Mouse (Mus musculus) limb, embryonic 12.5 days (tissue): ENCODE data around the gene Rasal2. TPM values are rescaled to one million over a fixed set of nuclear protein-coding genes. Genes with fewer than 3 reads are reported as not detected.

Source experiments
- ATAC-seq: fragments of 200-750 bp; cut with Nextera tagmentation; 2 replicates; pipeline ENCODE4 v1.8.0; 2017; ENCODE audit warnings: low read depth, moderate TSS enrichment; ENCODE audit not compliant: insufficient number of reproducible peaks, insufficient read depth, low FRiP score, low TSS enrichment
- H3K27ac ChIP-seq: fragments of 300-500 bp; sonication (generic); 2 replicates; pipeline ENCODE4 v1.5.1; 2016; ENCODE audit warnings: mild to moderate bottlenecking, moderate library complexity
- H3K27me3 ChIP-seq: fragments of 300-500 bp; sonication (generic); 2 replicates; pipeline ENCODE4 v1.6.1; 2016; ENCODE audit warnings: mild to moderate bottlenecking, moderate library complexity
- H3K36me3 ChIP-seq: fragments of 300-500 bp; sonication (generic); 2 replicates; pipeline ENCODE4 v1.6.1; 2016; ENCODE audit warnings: mild to moderate bottlenecking, moderate library complexity
- H3K4me1 ChIP-seq: fragments of 300-500 bp; sonication (generic); replicated peaks from 2 replicates; pipeline ENCODE4 v1.6.1; 2016
- H3K4me2 ChIP-seq: fragments of 300-500 bp; sonication (generic); 2 replicates; pipeline ENCODE4 v1.6.1; 2016; ENCODE audit warnings: mild to moderate bottlenecking, moderate library complexity
- H3K4me3 ChIP-seq: fragments of 300-500 bp; sonication (generic); replicated peaks from 2 replicates; pipeline ENCODE4 v1.5.1; 2016; ENCODE audit warnings: mild to moderate bottlenecking
- H3K9ac ChIP-seq: fragments of 300-500 bp; sonication (generic); replicated peaks from 2 replicates; pipeline ENCODE4 v1.6.1; 2016; ENCODE audit warnings: mild to moderate bottlenecking, moderate library complexity
- H3K9me3 ChIP-seq: fragments of 300-500 bp; sonication (generic); 2 replicates; pipeline ENCODE4 v1.6.1; 2016; ENCODE audit warnings: mild to moderate bottlenecking, moderate library complexity
- WGBS: fragments of 180-500 bp; shearing (Covaris S2); methylation state at CpG from one replicate; pipeline ENCODE4 v1.1.7; 2016; 5-methylcytosine and 5-hydroxymethylcytosine counted together
- polyA plus RNA-seq: library from polyadenylated mRNA; unstranded; fragments of >200 nt; fragmentation: Nextera tagmentation; extraction: Ambion mirVana; gene quantifications from 2 replicates; pipeline ENCODE4 v1.2.1, GENCODE M21; 2016

Gene Rasal2
- polyA plus RNA-seq, 1 experiment from 2014 or later, result 11.6 TPM

DNA sequence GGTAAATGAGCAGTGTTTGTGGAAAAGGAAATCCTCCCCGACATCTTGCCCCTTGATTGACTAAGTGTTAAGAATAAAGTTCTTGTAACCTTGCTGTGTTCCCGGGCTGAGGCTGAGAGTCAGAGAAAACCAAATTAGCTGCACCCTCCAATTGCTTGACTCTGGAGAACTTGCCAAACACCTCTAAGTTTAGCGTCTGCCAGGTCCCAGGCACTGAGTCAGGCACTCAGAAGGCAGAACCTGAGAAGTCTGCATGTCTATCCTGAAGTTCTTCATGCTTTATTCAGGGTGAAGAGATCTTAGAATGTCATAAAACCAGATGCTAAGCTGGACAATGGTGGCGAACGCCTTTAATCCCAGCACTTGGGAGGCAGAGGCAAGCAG lies 36.4 kb upstream of the Rasal2 start:
- Histone ChIP-seq H3K9me3 (no peaks in the 10 kb centered on the region), H3K4me2 (no peak overlapping the region), H3K4me3 (no peak overlapping the region), H3K27me3 (peaks cover 30% of the 10 kb centered on the region), H3K27ac (0 out of 2 replicates have a peak overlapping the region, but pooled peaks have one; percentile 7), H3K36me3 (no peaks in the 10 kb centered on the region), H3K4me1 (peaks cover 37% of the 10 kb centered on the region), H3K9ac (no peak overlapping the region)
- ATAC-seq, result no peak
- 54% methylated on average over 5 of the region's 5 CpGs for WGBS

DNA sequence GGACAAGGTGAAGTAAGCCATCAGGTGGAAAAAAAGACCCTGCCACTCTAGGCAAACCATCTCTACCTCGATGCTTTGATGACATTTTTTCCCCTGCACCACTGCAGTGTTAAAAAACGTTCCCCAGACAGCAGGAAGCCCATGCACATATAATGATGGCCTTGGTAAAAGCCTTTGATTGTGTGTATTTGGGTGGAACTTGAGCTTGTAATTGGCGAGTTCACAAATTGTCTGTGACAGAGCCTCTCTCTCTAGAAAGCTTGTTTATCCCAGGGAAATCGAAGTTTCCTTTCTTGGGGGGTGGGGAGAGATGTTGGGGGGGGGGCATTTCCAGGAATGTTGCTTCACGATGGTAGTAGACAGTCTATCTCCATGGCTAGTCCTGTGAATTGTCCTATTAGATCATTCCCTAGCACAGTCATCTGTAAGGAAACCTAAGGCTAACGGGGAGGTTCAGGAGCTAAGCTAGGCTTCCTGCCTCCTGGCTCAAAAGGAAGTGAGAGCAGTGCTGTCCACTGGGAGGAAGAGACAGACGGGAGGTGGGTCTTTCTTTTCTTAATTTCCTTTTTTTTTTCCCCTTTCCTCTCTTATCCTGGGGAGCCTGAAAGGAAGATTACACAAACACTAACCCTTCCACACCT lies 35.9 kb upstream of the Rasal2 start:
- Histone ChIP-seq H3K9me3 (no peaks in the 10 kb centered on the region), H3K36me3 (no peaks in the 10 kb centered on the region), H3K27ac (no peak overlapping the region), H3K4me1 (peaks cover 41% of the 10 kb centered on the region), H3K4me2 (no peak overlapping the region), H3K9ac (no peak overlapping the region), H3K27me3 (peaks cover 33% of the 10 kb centered on the region), H3K4me3 (no peak overlapping the region)
- 15% methylated on average over 7 of the region's 7 CpGs for WGBS
- ATAC-seq, result no peak

DNA sequence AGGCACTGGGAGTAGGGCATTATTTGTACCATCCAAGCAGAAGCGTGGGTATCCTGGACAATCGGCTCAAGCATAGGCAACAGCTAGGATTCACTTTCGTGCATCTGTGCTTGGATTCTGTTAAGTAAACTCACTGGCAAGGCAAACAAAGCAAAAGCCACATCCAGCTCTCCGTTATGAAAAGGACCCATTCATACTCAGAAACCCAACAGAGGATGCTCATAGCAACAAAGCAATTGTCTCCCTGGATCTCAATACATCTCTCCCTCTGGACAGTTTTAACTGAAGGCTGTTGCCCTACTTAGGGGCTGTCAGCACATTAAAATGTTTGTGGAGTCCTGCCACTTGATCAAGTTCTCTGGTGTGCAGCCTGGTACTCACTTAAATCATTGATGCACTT lies 34.7 kb upstream of the Rasal2 start:
- peaks cover 33% of the 10 kb centered on the region for H3K27me3 ChIP-seq
- H3K36me3 ChIP-seq, result no peaks in the 10 kb centered on the region
- H3K27ac ChIP-seq, result no peak overlapping the region
- WGBS, result 84% methylated on average over 4 of the region's 4 CpGs
- no peak overlapping the region for H3K4me2 ChIP-seq
- peaks cover 39% of the 10 kb centered on the region for H3K4me1 ChIP-seq
- H3K9me3 ChIP-seq, result no peaks in the 10 kb centered on the region
- no peak for ATAC-seq
- no peak overlapping the region for H3K4me3 ChIP-seq
- H3K9ac ChIP-seq, result no peak overlapping the region

DNA sequence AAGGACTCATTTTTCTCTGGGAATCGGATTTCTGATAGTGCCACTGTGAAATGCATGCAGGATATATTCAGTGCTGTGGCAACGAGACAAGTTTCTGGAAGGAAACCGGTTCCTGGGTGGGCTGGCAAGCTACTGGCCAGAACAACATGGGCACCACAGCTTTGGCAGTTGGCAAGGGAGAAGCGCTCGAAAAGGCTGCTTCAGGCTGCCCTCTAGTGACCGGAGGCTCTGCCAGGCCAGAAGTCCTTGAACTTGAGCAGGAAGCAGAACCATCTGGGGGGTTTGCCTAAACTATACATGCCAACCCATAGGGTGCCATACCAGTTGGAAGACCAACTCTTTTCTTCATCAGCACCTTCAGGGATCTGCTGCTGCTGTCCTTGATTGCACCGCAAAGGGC lies 33.9 kb upstream of the Rasal2 start:
- Histone ChIP-seq H3K4me3 (no peak overlapping the region), H3K36me3 (no peaks in the 10 kb centered on the region), H3K9me3 (no peaks in the 10 kb centered on the region), H3K9ac (no peak overlapping the region), H3K27me3 (peaks cover 33% of the 10 kb centered on the region), H3K4me2 (no peak overlapping the region), H3K4me1 (peaks cover 39% of the 10 kb centered on the region), H3K27ac (no peak overlapping the region)
- 65% methylated on average over 7 of the region's 7 CpGs for WGBS
- no peak for ATAC-seq

DNA sequence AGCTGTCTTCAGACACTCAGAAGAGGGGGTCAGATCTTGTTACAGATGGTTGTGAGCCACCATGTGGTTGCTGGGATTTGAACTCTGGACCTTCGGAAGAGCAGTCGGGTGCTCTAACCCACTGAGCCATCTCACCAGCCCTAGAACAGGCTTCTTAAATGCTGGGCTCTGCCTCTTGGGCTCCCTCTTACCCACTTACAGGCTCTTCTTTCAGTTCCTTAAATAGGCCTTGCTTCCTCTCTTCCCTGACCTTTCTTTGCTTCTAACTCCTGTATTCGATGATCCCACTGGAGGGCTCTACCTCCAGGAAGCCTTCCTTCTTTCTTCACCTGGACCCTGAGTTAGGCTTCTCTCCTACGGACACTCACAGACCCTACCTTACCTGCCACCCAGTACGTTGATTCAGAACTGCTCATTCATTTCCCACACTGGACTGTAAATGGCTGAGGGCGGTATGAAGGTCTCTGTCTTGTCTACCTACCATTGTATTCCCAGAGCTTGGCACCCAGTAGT lies 33.1 kb upstream of the Rasal2 start:
- Histone ChIP-seq H3K27ac (no peak overlapping the region), H3K4me2 (no peak overlapping the region), H3K27me3 (peaks cover 33% of the 10 kb centered on the region), H3K9me3 (no peaks in the 10 kb centered on the region), H3K36me3 (no peaks in the 10 kb centered on the region), H3K4me1 (peaks cover 39% of the 10 kb centered on the region), H3K9ac (no peak overlapping the region), H3K4me3 (no peak overlapping the region)
- no peak for ATAC-seq
- 86% methylated on average over 6 of the region's 6 CpGs for WGBS

DNA sequence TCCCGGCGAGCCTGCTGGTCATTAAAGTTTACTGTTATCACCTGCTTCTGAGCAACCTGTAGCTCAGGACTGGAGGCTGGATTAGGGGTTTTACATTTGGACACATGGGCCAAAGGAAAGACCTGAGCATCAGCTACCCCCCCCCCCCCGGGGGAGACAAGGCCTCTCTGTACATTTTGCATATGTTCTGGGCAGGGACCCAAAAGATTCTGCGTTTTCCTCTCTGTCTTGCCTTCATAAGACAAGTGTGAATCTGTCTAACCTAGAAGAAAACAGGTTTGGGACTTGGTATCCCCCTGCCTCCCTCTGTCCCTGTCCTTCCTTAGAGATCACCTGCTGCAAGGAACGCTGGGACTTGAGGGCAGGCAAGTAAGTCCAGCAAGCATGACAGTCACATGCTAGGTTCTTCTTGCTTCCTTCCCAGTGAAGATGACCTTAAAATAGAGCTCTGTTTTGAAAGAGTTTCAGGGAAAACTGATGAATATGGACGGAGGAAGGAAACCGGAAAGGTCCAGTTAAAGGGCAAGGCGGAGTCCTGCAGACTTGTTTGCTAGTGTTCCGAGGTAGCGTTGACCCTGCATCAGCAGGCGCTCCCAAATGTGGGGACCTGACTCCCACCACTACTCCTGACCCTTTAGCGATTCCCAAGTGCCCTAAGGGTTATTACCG lies 32.4 kb upstream of the Rasal2 start:
- no peaks in the 10 kb centered on the region for H3K36me3 ChIP-seq
- no peak overlapping the region for H3K9ac ChIP-seq
- H3K4me1 ChIP-seq, result peaks cover 37% of the 10 kb centered on the region
- no peaks in the 10 kb centered on the region for H3K9me3 ChIP-seq
- peak overlapping the region; percentile 5; the same call in 1 of the 2 replicates for H3K4me2 ChIP-seq
- peaks cover 27% of the 10 kb centered on the region for H3K27me3 ChIP-seq
- no peak overlapping the region for H3K4me3 ChIP-seq
- 58% methylated on average over 13 of the region's 13 CpGs for WGBS
- ATAC-seq, result no peak
- H3K27ac ChIP-seq, result no peak overlapping the region

DNA sequence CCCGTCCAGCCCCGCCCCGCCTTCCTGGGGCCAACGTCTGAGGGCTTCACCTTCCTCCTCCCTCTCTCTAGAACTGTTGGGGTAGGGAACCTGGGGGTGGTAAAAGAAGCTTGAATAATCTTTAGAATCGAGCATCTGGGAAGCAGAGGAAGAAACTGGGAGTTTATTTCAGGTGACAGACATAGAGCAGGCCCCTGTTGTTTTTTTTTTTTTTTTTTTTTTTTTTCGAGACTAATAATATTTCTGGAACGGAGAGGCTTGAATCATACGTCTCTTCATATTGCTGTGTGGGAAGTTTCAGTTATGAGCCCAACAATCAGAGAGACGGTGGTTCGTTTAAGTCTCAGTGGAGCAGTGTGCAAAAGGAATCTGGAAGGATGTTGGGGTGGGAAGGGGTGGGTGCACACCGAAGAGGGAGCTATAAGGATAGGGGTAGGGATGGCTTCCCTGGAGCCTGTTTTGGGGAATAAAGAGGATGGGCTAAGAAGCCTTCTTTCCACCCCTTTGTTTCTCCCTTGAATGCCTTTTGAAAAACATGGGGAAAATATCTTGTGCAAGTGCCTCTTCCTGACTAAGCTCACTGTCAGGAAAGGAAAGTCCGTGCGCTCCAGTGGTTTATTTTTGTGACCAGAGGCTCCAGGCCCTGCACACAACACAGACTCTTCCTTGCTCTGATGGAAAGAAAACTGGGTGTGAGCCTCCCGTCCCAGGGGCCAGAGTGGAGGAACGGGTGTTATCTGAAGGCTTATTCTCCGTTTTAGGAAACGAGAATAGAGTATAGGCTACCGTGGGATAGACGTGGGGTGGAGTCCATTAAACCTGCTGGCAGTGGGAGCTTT lies 31.5 kb upstream of the Rasal2 start:
- H3K9me3 ChIP-seq, result no peaks in the 10 kb centered on the region
- peak overlapping the region; percentile 30 for H3K4me2 ChIP-seq
- no peak overlapping the region for H3K9ac ChIP-seq
- peaks cover 32% of the 10 kb centered on the region for H3K4me1 ChIP-seq
- H3K27ac ChIP-seq, result no peak overlapping the region
- H3K27me3 ChIP-seq, result peaks cover 21% of the 10 kb centered on the region
- WGBS, result 26% methylated on average over 19 of the region's 19 CpGs
- no peaks in the 10 kb centered on the region for H3K36me3 ChIP-seq
- no peak overlapping the region for H3K4me3 ChIP-seq
- no peak for ATAC-seq

DNA sequence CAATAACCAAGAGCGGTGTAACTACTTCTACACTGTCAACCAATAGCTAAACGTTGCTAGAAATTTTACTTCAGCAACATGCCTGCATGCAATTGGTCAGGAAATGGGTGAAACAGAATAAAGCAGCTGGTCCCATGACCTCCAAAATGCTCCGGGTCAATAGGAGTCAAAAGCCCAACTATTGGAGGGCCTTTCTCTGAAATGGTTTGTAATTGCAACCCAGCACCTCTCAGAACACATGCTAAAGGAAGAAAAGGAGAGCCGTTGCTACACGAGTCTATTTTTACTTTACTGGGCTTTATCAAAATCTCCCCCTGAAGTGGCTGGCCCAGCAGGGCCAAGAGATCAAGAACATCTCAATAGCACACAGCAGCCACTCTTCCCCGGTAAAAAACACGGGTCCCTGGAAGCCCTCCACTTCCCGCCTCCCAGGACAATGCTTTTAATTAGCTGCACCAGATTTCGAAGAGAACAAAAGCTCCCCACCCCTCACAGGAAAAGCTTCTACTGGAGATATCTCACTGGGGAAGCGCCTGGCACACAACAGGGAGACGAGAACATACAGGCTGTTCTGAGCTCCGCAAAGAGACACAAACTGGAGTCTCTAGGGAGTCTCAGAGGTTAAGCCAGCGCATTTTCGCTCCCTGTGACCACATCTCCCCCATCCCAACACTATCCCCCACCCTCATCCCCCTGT lies 30.8 kb upstream of the Rasal2 start:
- Histone ChIP-seq H3K27ac (no peak overlapping the region), H3K4me3 (no peak overlapping the region)

DNA sequence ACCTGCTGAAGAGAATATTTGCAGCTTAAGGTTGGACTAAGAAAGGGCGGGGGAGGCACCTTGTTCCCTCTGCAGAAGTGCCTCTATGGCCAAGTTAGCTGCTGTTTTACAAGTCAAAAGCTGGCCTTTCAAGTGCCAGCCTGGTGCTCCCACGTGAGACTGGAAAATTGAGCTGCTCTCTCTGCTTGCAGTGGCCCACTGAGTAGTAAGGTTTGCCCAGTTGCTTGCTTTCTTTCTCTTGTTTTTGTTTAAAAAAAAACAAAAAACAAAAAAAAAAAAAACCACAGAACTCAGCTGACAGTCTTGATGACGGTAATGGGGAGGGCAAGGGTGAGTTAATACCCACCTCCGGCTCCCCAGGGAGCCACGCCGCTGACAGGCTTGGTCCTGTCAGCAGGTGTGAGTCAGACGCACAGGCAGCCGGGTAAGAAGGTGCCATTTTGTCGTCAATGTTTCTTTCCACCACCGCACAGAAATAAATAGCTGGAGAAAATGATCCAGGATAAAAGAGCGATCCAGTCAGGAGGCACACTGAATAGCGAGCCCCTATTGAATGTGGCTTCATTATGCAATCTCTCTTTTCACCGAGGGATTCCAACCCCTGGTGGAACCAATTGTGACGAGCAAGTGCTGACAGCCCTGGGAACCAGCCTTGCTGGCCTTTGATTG lies 27.7 kb upstream of the Rasal2 start:
- H3K36me3 ChIP-seq, result no peaks in the 10 kb centered on the region
- H3K9ac ChIP-seq, result no peak overlapping the region
- no peak for ATAC-seq
- peak overlapping the region; percentile 15; the same call in 1 of the 2 replicates for H3K4me3 ChIP-seq
- no peak overlapping the region for H3K27ac ChIP-seq
- H3K9me3 ChIP-seq, result no peaks in the 10 kb centered on the region
- H3K4me2 ChIP-seq, result peak overlapping the region; percentile 46
- H3K27me3 ChIP-seq, result peaks cover 4% of the 10 kb centered on the region; the same call in 1 of the 2 replicates
- WGBS, result 5% methylated on average over 14 of the region's 14 CpGs
- H3K4me1 ChIP-seq, result peaks cover 25% of the 10 kb centered on the region

More for the DNA sequence above, 30.8 kb upstream of the Rasal2 start:
- Histone ChIP-seq H3K9ac (no peak overlapping the region), H3K4me1 (peaks cover 26% of the 10 kb centered on the region), H3K9me3 (no peaks in the 10 kb centered on the region), H3K36me3 (no peaks in the 10 kb centered on the region), H3K4me2 (peak overlapping the region; percentile 30), H3K27me3 (peaks cover 16% of the 10 kb centered on the region)
- 22% methylated on average over 14 of the region's 14 CpGs for WGBS
- no peak for ATAC-seq

DNA sequence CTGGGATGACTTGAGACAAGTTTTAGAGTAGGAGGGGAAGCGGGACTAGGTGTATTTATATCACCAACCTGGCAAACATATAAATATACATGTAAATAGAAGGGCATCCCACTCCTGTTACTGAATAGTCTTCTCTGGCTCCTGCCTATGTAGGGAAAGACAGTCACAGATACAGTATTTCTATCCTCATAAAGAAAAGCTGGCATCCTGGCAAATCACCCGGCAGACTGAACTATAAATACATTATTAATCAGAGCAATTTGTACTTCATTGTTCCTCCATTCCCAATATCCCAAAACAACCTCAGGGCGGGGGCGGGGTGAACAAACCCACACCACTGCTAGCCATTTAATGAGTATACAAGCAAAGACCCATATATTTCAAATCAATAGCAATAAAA lies 26.7 kb upstream of the Rasal2 start:
- Histone ChIP-seq H3K9ac (no peak overlapping the region), H3K27ac (no peak overlapping the region), H3K9me3 (no peaks in the 10 kb centered on the region), H3K36me3 (no peaks in the 10 kb centered on the region), H3K4me1 (peaks cover 16% of the 10 kb centered on the region), H3K4me3 (no peak overlapping the region), H3K27me3 (peaks cover 4% of the 10 kb centered on the region; the same call in 1 of the 2 replicates), H3K4me2 (no peak overlapping the region)
- ATAC-seq, result no peak
- 84% methylated on average over 4 of the region's 4 CpGs for WGBS
